Mouse (Mus musculus): Measurements from ENCODE around the gene Btg2. TPM values are rescaled to one million over a fixed set of nuclear protein-coding genes. Genes with fewer than 3 reads are reported as not detected.

Btg2 gene
- total RNA-seq, 2 experiments from 2014 or later: 18.7 to 18.9 TPM

DNA sequence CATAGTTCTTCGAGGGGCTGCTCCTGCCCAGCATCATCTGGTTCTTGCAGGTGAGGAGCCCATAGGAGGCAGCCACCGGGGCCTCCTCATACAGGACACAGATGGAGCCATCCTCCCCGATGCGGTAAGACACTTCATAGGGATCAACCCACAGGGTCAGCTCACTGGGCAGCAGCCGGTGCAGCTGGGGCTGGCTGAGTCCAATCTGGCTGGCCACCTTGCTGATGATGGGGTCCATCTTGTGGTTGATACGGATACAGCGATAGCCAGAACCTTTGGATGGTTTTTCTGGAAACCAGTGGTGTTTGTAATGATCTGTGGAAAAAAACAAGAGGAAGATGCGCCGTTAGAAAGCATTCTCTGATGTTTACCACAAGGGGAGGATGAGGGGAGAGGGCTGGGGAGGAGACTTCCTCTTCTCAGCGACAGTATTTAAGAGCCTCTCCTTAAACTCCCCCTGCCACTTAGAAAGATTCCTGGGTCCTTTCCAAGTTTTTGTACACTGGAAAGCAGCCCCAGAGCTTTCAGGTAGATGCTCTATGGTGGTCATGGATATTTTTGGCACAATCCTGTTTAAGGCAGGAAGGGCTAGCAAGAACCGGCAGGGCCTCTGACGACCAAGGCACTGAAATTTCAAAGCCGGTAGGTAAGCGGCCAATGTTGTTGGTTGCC lies 1.4 kb downstream of the Btg2 start:
- no peak for DNase-seq

DNA sequence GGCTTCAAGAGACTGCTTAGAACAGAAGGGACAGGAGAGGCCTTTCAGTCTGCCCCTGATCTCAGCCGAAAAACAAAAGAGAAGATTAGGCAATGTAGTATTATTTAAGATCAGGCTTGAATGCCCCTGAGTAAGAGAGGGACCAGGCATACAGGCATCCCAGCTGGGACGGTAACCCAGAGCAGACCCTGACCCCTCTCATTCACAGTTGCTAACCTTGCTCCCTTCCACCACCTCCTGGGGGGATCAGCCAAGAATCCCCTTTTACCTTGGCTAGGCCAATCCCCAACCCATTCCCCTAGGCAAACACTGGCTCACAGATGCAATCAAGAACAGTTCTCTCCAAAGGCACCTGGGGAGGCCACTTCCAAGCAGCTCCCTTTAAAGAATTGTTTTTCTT lies 2.1 kb downstream of the Btg2 start:
- no peak for DNase-seq

DNA sequence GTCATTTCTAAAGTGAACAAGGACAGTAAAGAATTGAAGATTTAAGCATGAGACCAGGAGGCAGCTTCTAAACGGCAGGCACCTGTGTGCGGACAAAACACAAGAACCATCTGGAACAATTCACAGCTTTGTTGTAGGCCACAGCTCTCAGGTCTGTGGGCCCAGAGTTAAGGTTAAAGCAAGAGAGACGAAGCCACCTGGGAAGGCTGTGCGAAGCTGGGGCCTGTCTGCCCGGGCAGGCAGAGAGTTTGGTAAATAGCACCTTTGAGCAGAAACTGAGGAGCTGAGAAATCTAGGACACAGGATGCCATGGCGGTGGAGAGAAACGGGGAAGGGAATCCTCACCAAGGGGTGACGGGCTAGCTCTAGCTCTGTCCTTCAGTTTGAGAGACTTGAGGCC lies 3.4 kb downstream of the Btg2 start:
- no peak for DNase-seq

DNA sequence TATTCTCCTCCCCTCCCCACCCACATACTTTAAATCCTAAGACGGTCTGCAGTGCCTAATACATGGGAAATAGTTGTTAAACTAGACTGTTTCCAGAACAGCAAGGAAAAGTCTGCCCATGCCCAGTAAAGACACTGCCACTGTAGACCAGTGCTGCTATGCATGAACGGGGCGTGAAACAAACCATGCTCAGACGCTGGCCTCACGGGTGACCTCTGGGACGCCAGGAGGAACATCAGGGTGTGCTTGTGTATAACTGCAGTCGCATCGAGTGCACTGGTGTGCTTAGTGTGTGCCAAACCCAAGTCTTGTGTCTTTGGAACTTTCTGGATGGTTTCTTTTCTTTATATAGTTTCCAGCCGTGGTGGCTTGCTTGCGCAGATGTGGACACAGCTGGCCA lies 4.3 kb downstream of the Btg2 start:
- DNase-seq: no peak

DNA sequence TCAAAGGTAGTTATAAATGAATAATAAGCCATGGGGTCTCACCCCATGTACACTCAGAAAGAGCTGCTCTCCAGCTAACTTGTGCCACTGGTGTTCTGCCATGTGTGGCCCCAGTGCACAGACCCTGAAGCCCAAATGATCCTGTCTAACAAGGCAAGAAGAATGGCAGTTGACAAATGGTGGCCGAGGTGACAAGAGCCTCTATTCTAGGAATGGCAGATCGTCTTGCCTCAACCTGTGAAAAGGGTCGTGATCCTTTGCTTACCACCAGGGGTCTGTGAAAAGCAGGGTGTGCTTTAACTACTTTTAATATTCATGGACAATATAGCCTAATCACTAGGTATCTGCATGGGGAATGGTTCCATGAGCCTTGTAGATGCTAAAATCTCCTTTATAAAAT lies 4.7 kb downstream of the Btg2 start:
- no peak for DNase-seq

DNA sequence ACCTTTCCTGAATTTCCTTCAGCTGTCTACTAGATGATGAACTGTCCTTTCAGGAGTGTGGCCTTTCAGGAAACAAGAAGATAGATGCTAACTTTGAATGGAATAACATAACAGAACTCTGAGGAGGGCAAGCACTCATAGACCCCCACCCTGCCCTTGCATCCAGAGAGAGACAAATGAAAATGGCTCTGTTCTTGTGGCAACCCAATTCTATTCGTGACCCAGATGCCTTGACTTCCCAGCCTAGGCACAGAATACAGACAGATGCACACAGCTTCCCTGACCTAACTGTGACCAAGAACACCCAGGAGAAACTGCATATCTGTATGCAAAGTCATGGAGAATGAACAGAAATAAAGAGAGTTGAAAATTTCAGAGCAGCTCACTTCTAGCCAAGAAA lies 5.3 kb downstream of the Btg2 start:
- no peak for DNase-seq

DNA sequence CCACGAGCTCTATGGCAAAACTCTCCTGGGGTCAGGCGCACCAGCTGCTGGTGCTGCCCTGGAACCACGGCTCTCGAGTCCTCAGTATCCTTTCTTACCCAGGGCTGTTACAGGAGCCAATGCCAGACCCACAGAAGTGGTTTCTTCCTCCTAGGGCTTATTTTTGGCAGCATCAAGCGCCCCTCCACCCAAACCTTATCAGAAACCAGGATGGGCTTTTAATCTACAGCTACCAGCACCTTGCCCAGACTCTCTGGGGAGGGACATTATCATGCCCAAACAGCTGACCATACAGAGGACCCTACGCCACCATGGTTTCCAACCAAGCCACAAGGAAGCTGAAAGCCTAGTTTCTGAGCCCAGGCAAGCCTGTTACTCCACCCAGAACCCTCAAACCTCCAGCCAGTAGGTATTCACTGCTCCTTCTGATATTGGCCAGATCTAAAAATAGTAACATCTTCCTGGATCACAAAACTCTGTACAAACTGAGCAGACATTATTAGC lies 5.8 kb downstream of the Btg2 start:
- DNase-seq: no peak

DNA sequence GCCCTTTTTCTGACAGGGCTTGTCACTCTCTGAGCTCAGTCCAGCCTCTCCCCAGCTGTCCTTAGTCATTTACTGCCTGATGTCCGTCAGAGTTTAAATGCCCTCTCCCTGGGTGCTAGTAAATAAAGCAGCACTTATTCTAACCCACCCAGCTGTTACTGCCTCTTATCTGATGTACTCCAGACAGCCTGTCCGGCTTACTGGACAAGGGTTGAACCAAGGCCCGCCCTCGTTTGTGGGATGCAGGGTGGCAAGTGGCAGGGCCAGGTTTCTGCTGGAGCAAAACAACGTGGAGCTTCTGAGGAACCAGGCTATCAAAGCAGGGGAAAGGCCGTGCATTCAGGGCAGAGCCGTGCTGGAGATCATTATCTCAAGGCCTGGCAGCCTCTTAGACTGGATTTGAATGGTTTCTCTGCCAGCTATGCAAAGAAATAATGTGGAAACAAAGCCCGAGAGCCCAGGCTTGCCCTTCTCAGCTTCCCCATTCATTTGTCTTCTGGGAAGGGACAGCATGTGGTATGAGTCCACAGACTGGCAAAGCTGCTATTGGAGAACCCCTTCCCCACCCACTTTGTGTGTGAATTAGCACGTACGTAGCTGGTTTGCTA lies 7.4 kb downstream of the Btg2 start:
- no peak for DNase-seq

DNA sequence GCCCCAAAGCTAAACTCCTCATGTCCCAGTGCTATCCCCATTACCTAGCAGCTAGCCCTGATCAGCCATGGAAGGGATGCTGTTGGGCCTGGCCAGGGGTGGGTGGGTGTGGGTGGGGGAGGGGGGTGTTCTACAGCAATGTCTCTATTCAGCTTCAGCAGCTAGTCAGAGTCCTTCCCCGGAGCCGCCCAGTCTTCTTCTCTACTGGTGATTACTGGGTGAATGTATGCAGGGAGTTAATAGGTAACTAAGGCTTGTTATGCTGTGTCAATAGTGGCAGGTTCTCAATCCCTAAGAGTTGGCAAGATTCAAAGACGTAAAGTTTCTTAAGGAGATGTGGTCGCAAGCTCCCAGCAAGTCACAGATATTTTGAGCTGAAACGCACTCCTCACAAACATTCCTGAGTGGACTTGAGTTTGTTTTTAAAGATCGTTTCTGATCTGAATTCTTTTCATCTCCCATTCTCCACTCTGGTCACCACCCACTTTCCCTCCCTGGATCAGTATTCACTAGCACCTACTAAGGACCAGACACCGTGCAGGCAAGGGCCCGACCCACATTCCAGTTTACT lies 8.7 kb downstream of the Btg2 start:
- DNase-seq: no peak

DNA sequence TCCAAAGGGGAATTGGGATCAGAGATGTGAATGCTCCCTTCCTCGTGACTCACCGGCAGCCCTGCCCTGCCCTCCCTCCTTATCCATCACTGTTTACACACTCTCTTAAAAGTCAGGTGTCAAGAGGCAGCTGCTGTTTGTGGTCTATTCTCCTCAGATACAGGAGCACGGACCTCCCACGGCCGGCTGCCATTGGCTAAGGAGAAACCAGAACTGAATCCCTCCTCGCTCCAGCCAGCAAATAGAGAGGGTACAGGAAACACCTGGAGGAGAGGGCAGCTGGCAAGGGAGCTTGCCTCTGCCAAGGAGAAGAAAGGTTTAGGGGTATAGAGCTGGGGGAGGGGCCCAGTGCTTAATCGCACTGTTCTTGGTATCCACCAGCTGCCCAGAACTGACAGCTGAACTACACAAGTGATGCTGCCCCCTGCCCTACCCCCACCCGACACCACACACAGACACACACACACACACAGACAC lies 11.7 kb downstream of the Btg2 start:
- DNase-seq: no peak

DNA sequence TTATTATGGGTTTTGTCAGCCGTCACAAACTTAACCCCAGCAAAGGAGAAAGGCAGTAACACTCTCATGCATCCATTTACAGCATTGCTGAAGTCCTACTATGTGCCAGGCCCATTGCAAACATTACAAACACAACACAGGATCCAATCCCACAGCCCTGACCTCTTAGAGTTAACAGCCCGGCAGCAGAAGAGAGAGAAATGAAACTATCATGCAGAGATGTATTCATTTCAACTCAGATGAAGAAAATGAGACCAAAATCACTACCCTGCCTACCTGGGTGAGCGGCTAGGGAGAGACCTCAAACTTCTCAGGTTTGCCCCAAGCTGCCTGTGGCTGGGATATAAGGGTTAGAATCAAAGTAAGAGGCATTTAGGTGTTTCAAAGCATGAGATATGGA lies 12.4 kb downstream of the Btg2 start:
- DNase-seq: no peak

DNA sequence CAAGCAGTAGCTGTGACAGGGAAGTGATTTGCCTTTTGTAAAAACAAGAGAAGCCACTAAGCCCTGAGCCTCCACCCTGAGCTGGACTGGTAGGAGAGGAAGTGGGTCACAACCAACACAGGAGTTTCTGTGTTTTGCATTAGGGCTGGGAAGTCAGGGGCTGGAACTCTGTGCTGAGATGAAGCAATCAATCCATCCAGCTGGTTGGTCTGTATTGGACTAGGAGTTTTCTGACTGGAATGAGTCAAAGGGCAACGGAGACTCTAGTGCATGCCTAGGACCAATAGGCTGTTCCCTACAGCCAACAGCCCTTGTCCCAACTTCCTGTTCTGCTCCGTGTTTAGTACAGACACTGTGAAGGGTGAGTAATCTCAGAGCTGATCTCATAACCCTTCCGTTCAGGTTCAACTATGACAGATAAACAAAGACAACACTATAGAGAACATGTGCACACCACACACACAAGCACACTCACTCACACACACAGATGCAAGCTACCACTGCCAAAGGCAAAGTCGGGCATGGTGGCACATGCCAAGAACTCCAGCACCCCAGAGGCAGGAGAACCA lies 13.6 kb downstream of the Btg2 start:
- no peak for DNase-seq

DNA sequence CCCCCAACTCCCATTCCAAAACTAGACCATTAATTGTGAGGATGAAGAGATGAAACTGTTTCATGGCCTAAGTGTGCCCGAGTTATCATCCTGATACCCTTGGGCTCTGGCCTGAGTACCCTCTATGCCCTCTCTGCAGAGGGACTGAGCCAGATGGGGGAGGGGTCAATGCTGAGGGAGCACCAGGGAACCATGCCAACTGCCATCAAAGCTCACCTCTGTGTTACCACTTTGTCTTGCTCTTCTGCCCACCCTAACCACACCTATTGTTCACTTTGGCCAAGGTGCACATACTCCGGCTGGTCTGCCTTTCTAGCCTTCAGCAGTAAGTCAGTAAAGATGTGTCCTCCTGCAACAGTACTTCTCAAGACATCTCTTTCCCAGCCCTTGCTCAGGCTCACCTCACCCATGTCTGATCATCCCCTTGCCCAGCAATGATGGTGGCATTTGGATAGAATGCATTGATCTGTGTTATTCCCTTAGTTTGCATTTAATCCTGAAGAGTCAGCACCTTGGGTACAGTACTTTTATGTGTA lies 14.6 kb downstream of the Btg2 start:
- DNase-seq: no peak

DNA sequence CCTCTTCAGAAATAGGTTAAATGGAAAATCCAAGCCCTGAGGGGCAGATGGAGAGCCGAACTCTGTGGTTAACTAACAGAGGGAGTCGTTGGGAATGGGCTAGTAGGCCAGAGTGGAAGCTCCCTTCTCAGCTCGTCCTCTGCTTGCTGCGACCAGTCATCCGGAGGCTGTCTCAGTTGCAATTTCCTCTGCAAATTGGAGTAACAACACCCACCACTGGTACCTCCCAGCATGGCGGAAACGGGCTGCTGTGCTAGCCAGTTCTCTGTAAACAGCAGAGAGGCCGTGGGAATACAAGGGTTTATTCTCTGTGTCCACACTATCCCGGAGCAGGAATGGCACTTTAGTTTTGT lies 15.2 kb downstream of the Btg2 start:
- no peak for DNase-seq

DNA sequence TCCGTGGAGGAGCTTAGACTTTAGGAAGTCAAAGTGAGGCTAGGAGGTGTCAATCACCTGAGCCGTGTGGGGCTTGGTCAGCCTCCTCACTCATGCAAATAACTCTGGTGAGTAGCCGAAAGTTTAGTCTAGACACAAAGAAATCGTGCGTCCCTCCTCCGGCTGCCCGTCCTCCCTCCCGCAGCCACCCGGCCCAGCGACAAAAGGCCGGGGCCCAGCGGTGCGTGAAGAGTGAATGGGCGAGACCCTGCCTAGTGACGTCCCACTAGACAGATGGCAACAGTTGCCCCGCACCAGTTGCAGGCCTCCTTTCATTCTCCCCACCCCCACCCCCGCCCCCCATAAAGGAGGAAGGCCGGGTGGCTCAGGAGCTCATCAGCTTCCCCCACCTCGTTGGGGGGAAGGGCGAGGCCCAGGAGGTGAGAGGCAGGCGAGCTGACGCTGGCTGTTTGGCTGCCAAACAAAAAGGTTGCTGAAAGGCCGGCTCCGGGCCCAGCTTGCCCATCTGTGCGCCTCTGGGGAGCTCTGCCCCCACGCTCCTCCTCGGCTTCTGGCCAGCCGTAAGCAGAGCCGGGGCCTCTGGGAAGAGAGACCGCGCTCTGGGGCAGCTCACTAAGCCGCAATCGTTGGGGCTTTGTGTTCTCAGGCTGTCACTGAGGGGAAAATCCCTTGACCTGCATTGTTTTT lies 15.7 kb downstream of the Btg2 start:
- DNase-seq: peak in 1 of 2 experiments; percentile 63

DNA sequence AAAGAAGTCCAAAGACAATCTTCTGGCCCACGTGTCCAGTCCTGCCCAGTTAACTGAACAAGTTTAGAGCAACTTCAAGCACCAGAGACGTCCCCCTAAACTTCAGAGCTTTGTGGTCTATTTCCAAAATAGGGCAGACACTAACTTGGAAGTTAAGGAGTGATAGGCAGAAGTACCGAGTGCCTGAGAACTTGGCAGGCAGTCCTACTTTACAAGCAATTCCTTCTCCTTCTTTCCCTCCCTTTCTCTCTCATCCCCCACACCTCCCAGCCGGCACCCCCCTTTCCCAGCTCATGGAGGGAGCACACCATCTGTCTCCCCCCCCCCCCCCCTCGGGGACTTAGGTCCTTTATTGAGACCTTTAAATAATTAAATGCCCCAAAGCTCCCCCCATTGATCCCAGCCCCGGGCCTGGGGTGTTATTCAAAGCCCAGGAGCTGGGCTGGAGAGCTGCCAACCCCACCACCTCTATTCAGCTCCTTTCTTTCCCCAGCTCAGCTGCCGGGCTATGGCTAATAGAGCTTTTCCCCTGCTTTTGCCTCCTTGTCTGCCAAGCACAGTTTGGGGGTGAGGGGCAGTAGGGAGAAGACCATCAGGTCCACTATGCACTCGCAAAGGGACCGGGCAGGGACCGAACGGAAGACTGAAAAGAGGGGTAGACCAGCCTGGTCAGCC lies 16.4 kb downstream of the Btg2 start:
- DNase-seq: peak in 1 of 2 experiments; percentile 53

DNA sequence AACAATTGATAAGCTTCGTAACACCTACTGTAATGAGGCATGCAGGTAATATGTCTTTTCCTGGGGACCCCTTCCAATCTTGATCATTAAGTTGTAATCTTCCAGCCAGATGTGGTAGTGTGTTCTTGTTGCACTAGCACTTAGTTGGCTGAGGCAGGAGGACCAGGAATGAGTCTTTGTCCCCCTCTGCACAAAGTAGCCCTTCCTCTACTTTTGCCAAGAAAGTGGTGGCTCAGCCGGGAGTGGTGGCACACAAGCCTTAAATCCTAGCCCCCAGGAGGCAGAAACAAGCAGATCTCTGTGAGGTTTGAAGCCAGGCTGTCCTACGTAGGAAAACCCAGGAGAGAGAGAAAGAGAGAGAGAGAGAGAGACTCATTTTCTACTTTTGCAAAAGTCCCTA lies 17.0 kb downstream of the Btg2 start:
- DNase-seq: no peak

DNA sequence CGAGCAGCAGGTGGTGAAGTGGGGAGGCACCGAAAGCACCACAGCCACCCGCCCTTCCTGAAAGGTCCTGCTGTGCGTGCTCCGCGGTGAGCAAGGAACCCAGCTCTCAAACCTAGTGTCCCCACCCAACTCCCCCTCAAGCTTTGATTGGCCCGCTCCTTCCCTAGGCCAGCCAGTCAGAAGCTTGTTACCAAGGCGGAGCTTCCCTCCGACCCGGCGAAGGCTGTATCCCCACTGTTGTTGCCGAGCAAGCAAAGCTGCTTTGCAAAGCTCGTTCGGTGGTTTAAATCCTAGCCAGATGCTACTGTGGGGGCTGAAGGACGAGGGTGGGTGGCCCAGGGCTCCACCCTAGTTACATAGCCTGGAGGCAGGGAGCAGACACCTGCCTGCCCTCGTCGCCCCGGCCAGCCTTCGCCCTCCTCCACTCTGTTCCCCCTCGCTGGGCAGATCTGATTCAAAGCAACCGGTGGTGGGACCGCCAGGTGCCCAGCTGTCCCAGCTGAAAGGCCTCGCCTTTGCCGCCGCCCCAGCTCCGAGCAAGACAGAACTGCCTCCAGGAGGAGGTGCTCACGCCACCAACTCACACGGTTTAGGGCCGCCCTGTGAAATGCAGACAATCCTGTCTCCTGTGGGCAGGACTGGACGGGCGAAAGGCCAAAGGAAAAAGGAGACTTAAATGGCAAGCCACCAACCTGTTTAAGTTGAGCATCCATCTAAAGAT lies 17.9 kb downstream of the Btg2 start:
- peak; percentile 89 to 91 for DNase-seq

DNA sequence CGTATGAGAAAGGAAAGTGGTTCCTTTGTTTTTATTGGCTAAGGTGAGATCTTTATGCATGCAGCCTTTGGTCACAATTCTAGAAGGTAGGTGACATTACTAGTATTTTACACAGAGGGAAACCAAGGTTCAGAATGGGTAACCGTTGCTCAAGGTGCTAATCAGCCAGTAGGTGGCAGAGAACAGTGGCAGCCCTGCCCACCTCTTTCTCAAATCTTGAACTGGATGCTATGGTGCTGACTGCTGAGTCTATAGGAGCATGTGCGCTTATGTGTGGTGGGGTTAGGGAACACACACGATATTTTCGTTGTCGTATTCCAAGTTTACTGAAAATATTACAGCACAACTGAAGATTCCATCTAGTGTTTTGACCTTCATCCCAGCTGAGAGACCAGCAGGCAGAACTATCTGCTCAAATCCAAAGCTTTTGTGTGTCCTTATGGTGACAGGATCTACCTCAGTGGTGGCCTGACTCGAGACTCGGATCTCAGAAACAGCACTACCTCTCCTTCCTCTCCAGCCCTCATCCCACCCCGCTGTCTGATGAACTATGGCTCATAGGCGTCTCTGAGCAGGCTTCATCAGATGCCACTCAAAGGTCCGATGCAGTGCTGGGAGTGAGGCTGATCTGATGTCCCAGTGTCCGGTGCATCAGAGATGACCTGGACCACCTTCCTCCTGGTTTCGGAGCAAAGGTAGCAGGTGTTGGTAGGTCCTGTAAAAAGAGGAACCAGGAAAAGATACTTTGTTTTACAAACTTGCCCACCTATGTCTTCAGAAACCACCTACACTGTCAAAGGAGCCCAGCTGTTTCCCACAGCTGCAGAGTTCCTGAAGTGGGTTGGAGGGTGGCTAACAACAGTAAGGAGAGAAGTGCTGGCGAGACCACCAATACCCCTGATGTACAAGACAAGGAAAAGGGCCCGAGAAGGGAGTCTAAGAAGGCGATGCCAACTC lies 18.9 kb downstream of the Btg2 start:
- no peak for DNase-seq

DNA sequence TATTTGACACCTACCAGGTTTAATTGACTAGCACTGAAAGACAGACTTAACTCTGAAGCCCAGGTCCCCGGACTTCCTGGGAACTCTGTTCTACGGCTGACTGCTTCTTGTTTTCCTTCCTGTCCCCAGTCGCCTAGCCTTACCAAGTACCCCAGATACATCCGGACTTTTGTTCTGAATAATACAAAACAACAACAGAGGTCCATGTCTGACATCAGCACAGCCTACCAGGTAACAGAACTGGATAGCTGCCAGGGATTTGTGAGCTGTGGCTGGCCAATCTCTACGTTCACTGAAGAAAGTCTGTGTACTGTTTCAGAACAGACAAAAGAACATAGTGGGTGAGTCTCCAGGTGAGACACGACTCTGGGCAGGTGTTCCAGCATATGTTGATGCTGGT lies 20.1 kb downstream of the Btg2 start:
- no peak for DNase-seq
